Mouse (Mus musculus): ENCODE measurements around the gene Trappc10. TPM values are rescaled to one million over a fixed set of nuclear protein-coding genes. Genes with fewer than 3 reads are reported as not detected.

Gene Trappc10
- total RNA-seq, 2 experiments from 2014 or later: 37.9 to 41.4 TPM

- no peak for DNase-seq (ENCODE audit: low spot score)
Measured at GRCm38 (mm10) chr10:78259230-78259629, 14.8 kb upstream of the Trappc10 start.

GRCm38 (mm10) chr10:78258142-78258675, 13.8 kb upstream of the Trappc10 start:
- no peak for DNase-seq (ENCODE audit: low spot score)

- DNase-seq (ENCODE audit: low spot score): peak; percentile 71
Measured at GRCm38 (mm10) chr10:78255646-78256059, 11.2 kb upstream of the Trappc10 start.

GRCm38 (mm10) chr10:78247206-78247605, 2.8 kb upstream of the Trappc10 start:
- no peak for DNase-seq (ENCODE audit: low spot score)

GRCm38 (mm10) chr10:78246725-78247124, 2.3 kb upstream of the Trappc10 start:
- no peak for DNase-seq (ENCODE audit: low spot score)

- DNase-seq (ENCODE audit: low spot score): no peak
Measured at GRCm38 (mm10) chr10:78245225-78245547, 745 bp upstream of the Trappc10 start.

- DNase-seq (ENCODE audit: low spot score): no peak
Measured at GRCm38 (mm10) chr10:78244058-78244437, 393 bp downstream of the Trappc10 start.

- DNase-seq (ENCODE audit: low spot score): no peak
Measured at GRCm38 (mm10) chr10:78238926-78239325, 5.5 kb downstream of the Trappc10 start.

GRCm38 (mm10) chr10:78238297-78238696, 6.1 kb downstream of the Trappc10 start:
- DNase-seq (ENCODE audit: low spot score): no peak

GRCm38 (mm10) chr10:78237809-78238208, 6.6 kb downstream of the Trappc10 start:
- no peak for DNase-seq (ENCODE audit: low spot score)

GRCm38 (mm10) chr10:78236885-78237629, 7.4 kb downstream of the Trappc10 start:
- no peak for DNase-seq (ENCODE audit: low spot score)

- no peak for DNase-seq (ENCODE audit: low spot score)
Measured at GRCm38 (mm10) chr10:78233756-78234155, 10.7 kb downstream of the Trappc10 start.

- no peak for DNase-seq (ENCODE audit: low spot score)
Measured at GRCm38 (mm10) chr10:78233161-78233560, 11.3 kb downstream of the Trappc10 start.

GRCm38 (mm10) chr10:78232301-78232980, 12.0 kb downstream of the Trappc10 start:
- DNase-seq (ENCODE audit: low spot score): peak; percentile 51

GRCm38 (mm10) chr10:78228560-78228928, 15.9 kb downstream of the Trappc10 start:
- no peak for DNase-seq (ENCODE audit: low spot score)

GRCm38 (mm10) chr10:78227875-78228559, 16.4 kb downstream of the Trappc10 start:
- DNase-seq (ENCODE audit: low spot score): no peak

- DNase-seq (ENCODE audit: low spot score): no peak
Measured at GRCm38 (mm10) chr10:78224136-78224535, 20.3 kb downstream of the Trappc10 start.

GRCm38 (mm10) chr10:78222908-78223307, 21.5 kb downstream of the Trappc10 start:
- peak; percentile 53 for DNase-seq (ENCODE audit: low spot score)

- no peak for DNase-seq (ENCODE audit: low spot score)
Measured at GRCm38 (mm10) chr10:78221315-78221714, 23.1 kb downstream of the Trappc10 start.

GRCm38 (mm10) chr10:78219528-78219927, 24.9 kb downstream of the Trappc10 start:
- DNase-seq (ENCODE audit: low spot score): no peak

- DNase-seq (ENCODE audit: low spot score): no peak
Measured at GRCm38 (mm10) chr10:78218576-78218975, 25.9 kb downstream of the Trappc10 start.

- no peak for DNase-seq (ENCODE audit: low spot score)
Measured at GRCm38 (mm10) chr10:78216376-78217083, 27.9 kb downstream of the Trappc10 start.

Measured in gastrocnemius, adult 18-20 months (tissue).